Mouse (Mus musculus) intestine, embryonic 14.5 days (tissue): ENCODE results near the gene Pet100. TPM values are rescaled to one million over a fixed set of nuclear protein-coding genes. Genes with fewer than 3 reads are reported as not detected.

ENCODE experiments used
- ATAC-seq: fragments of 200-750 bp; cut with Nextera tagmentation; replicated peaks from 2 replicates; pipeline ENCODE4 v1.8.0; 2017; ENCODE audit warnings: low read depth, moderate number of reproducible peaks, moderate TSS enrichment, moderate library complexity; ENCODE audit not compliant: low FRiP score, low TSS enrichment
- DNase-seq: peaks from one replicate; pipeline ENCODE4 v3.0.0-alpha.2; 2018; ENCODE audit warnings: low spot score
- H3K27ac ChIP-seq: fragments of 300-500 bp; sonication (generic); 2 replicates; pipeline ENCODE4 v1.5.1; 2014; ENCODE audit warnings: low read depth, mild to moderate bottlenecking, control low read depth
- H3K27me3 ChIP-seq: fragments of 300-500 bp; sonication (generic); replicated peaks from 2 replicates; pipeline ENCODE4 v1.6.1; 2014; ENCODE audit warnings: low read length, control low read depth; ENCODE audit not compliant: control insufficient read depth, insufficient read depth
- H3K36me3 ChIP-seq: fragments of 300-500 bp; sonication (generic); 2 replicates; pipeline ENCODE4 v1.6.1; 2014; ENCODE audit warnings: low read length, control low read depth; ENCODE audit not compliant: control insufficient read depth, insufficient read depth
- H3K4me1 ChIP-seq: fragments of 300-500 bp; sonication (generic); replicated peaks from 2 replicates; pipeline ENCODE4 v1.6.1; 2014; ENCODE audit warnings: low read length, control low read depth, mixed read lengths; ENCODE audit not compliant: control insufficient read depth, insufficient read depth
- H3K4me2 ChIP-seq: fragments of 300-500 bp; sonication (generic); 2 replicates; pipeline ENCODE4 v1.6.1; 2014; ENCODE audit warnings: low read length
- H3K4me3 ChIP-seq: fragments of 300-500 bp; sonication (generic); 2 replicates; pipeline ENCODE4 v1.5.1; 2014; ENCODE audit warnings: low read depth, low read length, control low read depth, mixed read lengths
- H3K9ac ChIP-seq: fragments of 300-500 bp; sonication (generic); 2 replicates; pipeline ENCODE4 v1.6.1; 2014; ENCODE audit warnings: mild to moderate bottlenecking, low read length
- H3K9me3 ChIP-seq: fragments of 300-500 bp; sonication (generic); 2 replicates; pipeline ENCODE4 v1.6.1; 2016; ENCODE audit warnings: low read length, control low read depth; ENCODE audit not compliant: control insufficient read depth
- WGBS: fragments of 180-500 bp; shearing (Covaris S2); extraction: QIAGEN DNeasy Blood & Tissue Kit; methylation state at CpG from one replicate; pipeline ENCODE4 v1.1.7; 2014; 5-methylcytosine and 5-hydroxymethylcytosine counted together
- polyA plus RNA-seq: library from polyadenylated mRNA; unstranded; fragments of >200 nt; fragmentation: Nextera tagmentation; extraction: Ambion mirVana; gene quantifications from 2 replicates; pipeline ENCODE4 v1.2.1, GENCODE M21; 2014

Pet100 gene
- polyA plus RNA-seq, 1 experiment from 2014 or later = 95.1 TPM

- no peaks in the 10 kb centered on the region for H3K9me3 ChIP-seq
- no peak overlapping the region for H3K27ac ChIP-seq
- 21% methylated on average over 8 of the region's 8 CpGs for WGBS
- peak overlapping the region; percentile 78 for H3K4me2 ChIP-seq
- peaks cover 12% of the 10 kb centered on the region; the same call in 1 of the 2 replicates for H3K36me3 ChIP-seq
- H3K9ac ChIP-seq = peak overlapping the region; percentile 55
- H3K4me3 ChIP-seq = peak overlapping the region; percentile 59
- DNase-seq (peak; percentile 69), ATAC-seq (peak; percentile 17; the same call in 1 of the 2 replicates)
- 0 out of 2 replicates have a peak, but pooled peaks cover 5% of the 10 kb centered on the region for H3K4me1 ChIP-seq
- peaks cover 12% of the 10 kb centered on the region; the same call in 1 of the 2 replicates for H3K27me3 ChIP-seq
Measured at GRCm38 (mm10) chr8:3631478-3631875, 10.1 kb downstream of the Pet100 start.

GRCm38 (mm10) chr8:3645804-3646203, 24.5 kb downstream of the Pet100 start:
- no peaks in the 10 kb centered on the region for H3K27me3 ChIP-seq
- DNase-seq = no peak
- WGBS = 26% methylated on average over 5 of the region's 5 CpGs
- no peak overlapping the region for H3K27ac ChIP-seq
- no peaks in the 10 kb centered on the region for H3K9me3 ChIP-seq
- H3K4me3 ChIP-seq = no peak overlapping the region
- no peak overlapping the region for H3K4me2 ChIP-seq
- H3K9ac ChIP-seq = no peak overlapping the region
- no peaks in the 10 kb centered on the region for H3K4me1 ChIP-seq
- H3K36me3 ChIP-seq = peaks cover 4% of the 10 kb centered on the region; the same call in 1 of the 2 replicates
- ATAC-seq = no peak

- Histone ChIP-seq H3K4me2 (no peak overlapping the region), H3K9me3 (no peaks in the 10 kb centered on the region), H3K4me3 (no peak overlapping the region), H3K27ac (no peak overlapping the region), H3K27me3 (no peaks in the 10 kb centered on the region), H3K9ac (no peak overlapping the region), H3K4me1 (no peaks in the 10 kb centered on the region), H3K36me3 (no peaks in the 10 kb centered on the region)
- no peak for DNase-seq
- no peak for ATAC-seq
- 86% methylated on average over 6 of the region's 6 CpGs for WGBS
Measured at GRCm38 (mm10) chr8:3646824-3647531, 25.6 kb downstream of the Pet100 start.

- Histone ChIP-seq H3K27ac (no peak overlapping the region), H3K36me3 (no peaks in the 10 kb centered on the region), H3K27me3 (no peaks in the 10 kb centered on the region), H3K4me2 (no peak overlapping the region), H3K9me3 (no peaks in the 10 kb centered on the region), H3K4me3 (no peak overlapping the region), H3K4me1 (no peaks in the 10 kb centered on the region), H3K9ac (no peak overlapping the region)
- DNase-seq = no peak
- no peak for ATAC-seq
- 80% methylated on average over 4 of the region's 4 CpGs for WGBS
Measured at GRCm38 (mm10) chr8:3647561-3647960, 26.2 kb downstream of the Pet100 start.

GRCm38 (mm10) chr8:3648268-3648667, 26.9 kb downstream of the Pet100 start:
- no peaks in the 10 kb centered on the region for H3K9me3 ChIP-seq
- no peak overlapping the region for H3K4me2 ChIP-seq
- H3K9ac ChIP-seq = no peak overlapping the region
- H3K27me3 ChIP-seq = no peaks in the 10 kb centered on the region
- H3K27ac ChIP-seq = no peak overlapping the region
- ATAC-seq = no peak
- no peaks in the 10 kb centered on the region for H3K4me1 ChIP-seq
- no peak for DNase-seq
- no peaks in the 10 kb centered on the region for H3K36me3 ChIP-seq
- no peak overlapping the region for H3K4me3 ChIP-seq
- 72% methylated on average over 2 of the region's 2 CpGs for WGBS

- DNase-seq (no peak), ATAC-seq (no peak)
- H3K4me1 ChIP-seq = no peaks in the 10 kb centered on the region
- no peak overlapping the region for H3K27ac ChIP-seq
- H3K27me3 ChIP-seq = no peaks in the 10 kb centered on the region
- H3K4me3 ChIP-seq = no peak overlapping the region
- 41% methylated on average over 1 of the region's 1 CpGs for WGBS
- no peak overlapping the region for H3K9ac ChIP-seq
- no peak overlapping the region for H3K4me2 ChIP-seq
- no peaks in the 10 kb centered on the region for H3K36me3 ChIP-seq
- H3K9me3 ChIP-seq = no peaks in the 10 kb centered on the region
Measured at GRCm38 (mm10) chr8:3648990-3649389, 27.6 kb downstream of the Pet100 start.

GRCm38 (mm10) chr8:3652845-3653244, 31.5 kb downstream of the Pet100 start:
- 75% methylated on average over 3 of the region's 3 CpGs for WGBS
- DNase-seq = no peak
- no peak overlapping the region for H3K4me3 ChIP-seq

GRCm38 (mm10) chr8:3654726-3655508, 33.6 kb downstream of the Pet100 start:
- H3K4me3 ChIP-seq = no peak overlapping the region

More at GRCm38 (mm10) chr8:3652845-3653244, 31.5 kb downstream of the Pet100 start:
- ATAC-seq = no peak
- no peak overlapping the region for H3K27ac ChIP-seq
- no peaks in the 10 kb centered on the region for H3K36me3 ChIP-seq
- H3K9ac ChIP-seq = no peak overlapping the region
- H3K4me1 ChIP-seq = no peaks in the 10 kb centered on the region
- no peaks in the 10 kb centered on the region for H3K27me3 ChIP-seq
- no peak overlapping the region for H3K4me2 ChIP-seq
- H3K9me3 ChIP-seq = no peaks in the 10 kb centered on the region

More at GRCm38 (mm10) chr8:3654726-3655508, 33.6 kb downstream of the Pet100 start:
- Histone ChIP-seq H3K27me3 (no peaks in the 10 kb centered on the region), H3K9me3 (no peaks in the 10 kb centered on the region), H3K36me3 (no peaks in the 10 kb centered on the region), H3K27ac (no peak overlapping the region), H3K4me2 (no peak overlapping the region), H3K4me1 (no peaks in the 10 kb centered on the region), H3K9ac (no peak overlapping the region)
- ATAC-seq = no peak
- no peak for DNase-seq
- WGBS = 70% methylated on average over 11 of the region's 11 CpGs
